Mouse (Mus musculus) olfactory bulb, adult 2 months (tissue): ENCODE measurements around the gene Krt39.

Source experiments
- CTCF ChIP-seq: fragments of 200-500 bp; IDR thresholded peaks from 2 replicates; pipeline ENCODE4 v1.5.1; 2012; ENCODE audit warnings: low read depth, mild to moderate bottlenecking, low read length, moderate library complexity; ENCODE audit not compliant: insufficient read depth
- POLR2A ChIP-seq: fragments of 200-500 bp; IDR thresholded peaks from 2 replicates; pipeline ENCODE4 v1.6.1; 2012; ENCODE audit warnings: mild to moderate bottlenecking, low read depth, low read length, moderate library complexity; ENCODE audit not compliant: insufficient read depth

GRCm38 (mm10) chr11:99490624-99491023, 30.5 kb downstream of the Krt39 start:
- TF ChIP-seq CTCF = no peak
- no peak for TF ChIP-seq POLR2A
